Mouse (Mus musculus): ENCODE measurements around the gene Bri3.

GRCm38 (mm10) chr5:144344592-144344991, 100.4 kb downstream of the Bri3 start:
- no peak for TF ChIP-seq CTCF (IDR thresholded peaks at IDR 0.05; ENCODE audit: extremely low read depth, insufficient read depth, low read length)
- TF ChIP-seq POLR2A (IDR thresholded peaks at IDR 0.05; ENCODE audit: extremely low read depth, insufficient read depth, low read length) = no peak
